Mouse (Mus musculus) urinary bladder, postnatal 25 days (tissue): ENCODE data around the gene Gm9964.
A peak's percentile ranks its signal among the peaks of the same experiment; 100 is the strongest.

Source experiments
- DNase-seq: peaks from one replicate; pipeline ENCODE4 v3.0.0; 2022; ENCODE audit warnings: low spot score

The Gm9964 gene

DNA sequence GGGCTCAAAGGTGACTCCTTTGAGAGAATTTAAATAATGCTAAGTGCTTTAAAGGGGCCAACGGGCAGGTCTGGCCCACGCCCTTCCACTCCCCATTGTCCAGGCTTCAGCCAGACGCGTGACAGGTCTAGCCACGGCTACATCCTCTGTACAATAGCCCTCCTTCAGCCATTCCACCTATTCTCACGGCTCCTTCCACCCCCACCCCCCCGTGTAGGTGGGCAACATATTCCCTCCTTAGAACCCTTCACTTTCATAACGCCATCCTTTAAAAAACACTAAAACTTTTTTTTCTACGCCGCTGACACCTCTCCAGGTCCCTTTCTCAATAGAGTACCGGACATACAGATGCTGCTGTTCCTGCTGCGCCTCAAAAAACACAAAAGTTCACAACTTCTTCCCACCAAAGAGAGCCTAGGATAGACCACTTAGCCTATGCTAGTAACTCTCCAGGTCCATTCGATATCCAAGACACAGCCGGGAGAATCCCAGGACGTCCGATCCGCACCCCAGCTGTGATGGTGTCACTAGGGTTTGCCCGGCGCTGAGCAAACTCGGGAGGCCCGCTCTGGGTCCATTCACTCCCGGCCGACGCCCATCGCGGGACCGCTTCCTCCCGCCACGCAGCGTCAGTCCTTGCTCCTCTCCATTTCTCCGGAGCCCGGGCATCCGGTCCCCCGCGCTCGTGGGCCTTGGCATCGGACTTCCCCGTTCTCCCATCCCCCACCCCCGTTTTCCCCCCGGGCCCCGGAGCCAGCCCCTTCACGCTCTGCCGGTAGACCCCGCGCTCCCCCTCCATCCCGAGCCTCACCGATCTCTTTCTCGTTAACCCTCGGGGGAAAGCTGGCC is 42.9 kb downstream of the Gm9964 start:
- peak; percentile 45 for DNase-seq

DNA sequence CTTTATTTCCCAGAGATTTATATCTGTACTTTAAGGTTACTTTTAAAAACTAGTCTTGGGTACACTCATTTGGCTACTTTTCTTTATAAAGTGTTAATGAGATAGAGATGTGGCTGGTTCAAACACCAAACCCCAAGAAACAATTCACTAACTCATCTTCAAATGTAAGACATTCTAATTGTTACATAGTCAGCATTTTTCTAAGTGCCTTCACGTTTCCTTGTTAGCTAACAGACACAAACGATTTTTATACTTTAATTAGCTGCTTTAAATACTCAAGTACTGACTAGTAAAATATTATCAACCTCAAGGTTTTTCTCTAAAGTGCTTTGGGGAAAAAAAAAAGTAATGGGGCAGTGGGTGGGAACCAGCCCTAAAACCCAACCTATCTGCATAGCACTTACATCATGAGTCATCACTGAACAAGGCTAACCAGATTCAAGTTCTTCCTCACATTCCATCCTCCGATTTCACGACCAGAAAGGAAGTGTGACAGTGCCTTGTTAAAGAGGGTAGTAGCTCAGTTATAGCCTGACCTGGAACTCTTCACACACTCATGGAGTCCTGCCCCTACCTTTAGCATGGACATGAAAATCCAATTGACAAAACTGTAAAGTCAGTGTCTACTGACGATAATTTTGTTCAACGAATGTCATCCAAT is 43.7 kb downstream of the Gm9964 start:
- DNase-seq: no peak
